Mouse (Mus musculus): ENCODE measurements around the gene Rgs6.
A peak's percentile ranks its signal among the peaks of the same experiment; 100 is the strongest.

Rgs6 gene

GRCm38 (mm10) chr12:82972661-82973060, 384.6 kb downstream of the Rgs6 start:
- DNase-seq (ENCODE audit: low spot score in 2 of 2), result no peak

DNA sequence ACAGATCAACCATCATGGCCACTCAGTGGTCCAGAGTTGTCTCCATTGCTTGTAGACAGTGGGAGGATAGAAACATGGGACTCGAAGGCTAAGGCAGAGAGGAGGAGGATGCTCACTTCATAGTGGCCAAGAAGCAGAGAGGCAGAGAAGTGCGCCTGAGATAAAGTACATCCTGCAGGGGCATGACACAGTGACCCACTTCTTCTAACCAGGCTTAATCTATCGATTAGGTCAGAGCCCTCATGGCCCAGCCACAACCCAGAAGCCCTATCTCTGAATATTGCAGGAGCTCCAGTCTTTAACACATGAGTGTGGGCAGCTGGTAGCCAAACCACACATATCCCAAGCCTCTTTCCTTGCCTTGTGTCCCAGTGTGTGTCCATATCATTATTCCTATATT, 385.7 kb downstream of the Rgs6 start:
- DNase-seq (ENCODE audit: low spot score in 2 of 2), result no peak

DNA sequence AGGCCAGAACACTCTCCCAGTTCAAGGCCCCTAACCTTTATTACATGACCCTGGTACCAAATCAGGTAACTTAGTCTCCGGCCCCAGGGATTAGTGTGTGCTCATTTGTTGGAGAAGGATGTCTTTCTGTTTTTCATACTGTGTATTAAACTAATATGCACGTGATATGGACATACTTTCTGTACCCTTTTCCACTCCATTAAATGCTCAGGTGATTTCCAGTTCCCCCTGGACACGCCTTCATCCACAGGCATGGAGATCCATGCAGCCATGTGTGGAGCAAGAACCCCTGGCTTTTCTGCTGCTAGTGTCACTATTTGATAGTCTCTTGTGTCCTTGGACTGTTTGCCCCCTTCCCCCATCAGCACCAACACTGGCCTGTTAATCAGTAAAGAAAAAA, 390.2 kb downstream of the Rgs6 start:
- DNase-seq (ENCODE audit: low spot score in 2 of 2), result no peak

GRCm38 (mm10) chr12:82982716-82983115, 394.6 kb downstream of the Rgs6 start:
- DNase-seq (ENCODE audit: low spot score in 2 of 2), result no peak

- DNase-seq (ENCODE audit: low spot score in 2 of 2), result no peak
Measured at GRCm38 (mm10) chr12:82985300-82985699, 397.2 kb downstream of the Rgs6 start.

DNA sequence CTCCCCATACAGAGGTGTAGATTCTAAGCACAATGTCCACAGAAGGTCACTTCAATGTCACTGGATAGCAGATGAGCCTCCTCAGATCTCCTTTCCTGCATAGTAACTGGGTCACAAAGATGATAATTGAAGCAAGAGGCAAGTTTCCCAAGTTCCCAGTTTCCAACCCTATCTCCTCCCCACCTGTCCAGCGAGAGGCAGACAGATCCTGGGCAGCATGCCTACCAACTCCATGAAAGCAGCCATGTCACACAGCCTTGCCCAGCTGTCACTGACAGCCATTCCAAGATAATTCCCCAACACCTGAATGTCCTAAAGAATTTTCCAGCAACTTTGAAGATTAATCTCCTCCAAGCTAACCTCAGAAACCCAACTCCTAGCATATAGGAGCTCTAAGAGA, 399.6 kb downstream of the Rgs6 start:
- no peak for DNase-seq (ENCODE audit: low spot score in 2 of 2)

DNA sequence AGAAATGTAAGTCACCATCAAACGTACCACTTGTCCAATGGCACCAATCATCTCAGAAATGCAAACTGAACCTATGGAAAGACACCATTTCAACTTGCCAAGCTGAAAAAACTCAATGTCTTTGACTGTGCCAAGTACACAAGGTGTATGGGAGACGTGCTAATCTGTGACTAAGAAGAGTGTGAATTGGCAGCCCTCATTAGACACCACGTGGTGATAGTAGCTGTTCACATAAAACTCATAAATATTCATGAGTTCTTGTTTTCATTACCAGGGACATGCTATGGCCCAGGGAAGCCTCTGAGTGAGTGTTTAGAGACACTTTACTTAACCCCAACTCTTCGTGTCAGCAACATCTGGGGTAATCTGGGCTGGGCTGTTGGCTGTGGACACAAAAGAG, 405.8 kb downstream of the Rgs6 start:
- no peak for DNase-seq (ENCODE audit: low spot score in 2 of 2)

DNA sequence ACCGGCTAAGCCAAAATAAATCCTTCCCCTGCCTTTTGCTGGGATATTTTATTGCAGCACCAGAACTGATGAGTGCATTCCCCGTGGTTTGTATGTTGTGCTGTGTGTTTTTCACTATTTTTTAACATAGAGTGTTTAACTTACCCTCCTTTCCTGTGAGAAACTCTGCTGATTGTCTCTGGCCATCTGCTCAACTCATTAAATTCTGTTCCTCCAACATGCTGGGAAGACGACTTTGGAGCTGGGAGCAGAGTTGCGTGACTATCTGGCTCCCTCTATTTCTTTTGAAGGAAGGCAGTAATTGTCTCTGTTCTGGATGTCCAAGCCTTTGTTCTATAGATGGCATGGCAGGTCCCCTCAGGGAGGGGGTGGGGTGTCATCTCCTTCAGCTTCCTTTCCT, 408.7 kb downstream of the Rgs6 start:
- DNase-seq (ENCODE audit: low spot score in 2 of 2), result peak in 1 of 2 experiments; percentile 35

GRCm38 (mm10) chr12:82998682-82999332, 410.7 kb downstream of the Rgs6 start:
- DNase-seq (ENCODE audit: low spot score in 2 of 2), result peak in 1 of 2 experiments; percentile 15

- DNase-seq (ENCODE audit: low spot score in 2 of 2), result no peak
Measured at GRCm38 (mm10) chr12:82999333-83000032, 411.4 kb downstream of the Rgs6 start.

- no peak for DNase-seq (ENCODE audit: low spot score in 2 of 2)
Measured at GRCm38 (mm10) chr12:83000033-83000570, 412.0 kb downstream of the Rgs6 start.

DNA sequence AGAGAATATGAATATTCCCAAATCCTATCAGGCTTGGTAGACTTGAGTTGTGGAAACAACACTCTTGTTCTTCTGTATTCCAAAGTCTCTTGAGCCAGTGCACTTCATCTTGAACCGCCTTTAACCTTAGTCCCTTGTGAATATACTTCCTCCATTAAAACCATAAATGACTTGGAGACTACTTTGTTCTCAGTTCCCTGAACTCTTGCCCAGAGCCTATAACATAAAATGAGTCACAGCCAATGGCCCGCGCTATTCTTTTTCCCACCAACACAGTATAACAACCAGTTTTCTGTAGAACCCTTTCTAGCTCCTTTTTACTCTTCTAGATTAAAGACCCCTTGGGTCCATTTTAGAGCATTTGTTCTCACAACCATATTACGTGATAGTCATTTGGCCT, 412.9 kb downstream of the Rgs6 start:
- DNase-seq (ENCODE audit: low spot score in 2 of 2), result no peak

GRCm38 (mm10) chr12:83004014-83004682, 416.1 kb downstream of the Rgs6 start:
- DNase-seq (ENCODE audit: low spot score in 2 of 2), result peak in 1 of 2 experiments; percentile 28

- DNase-seq (ENCODE audit: low spot score in 2 of 2), result no peak
Measured at GRCm38 (mm10) chr12:83011056-83011565, 423.0 kb downstream of the Rgs6 start.

DNA sequence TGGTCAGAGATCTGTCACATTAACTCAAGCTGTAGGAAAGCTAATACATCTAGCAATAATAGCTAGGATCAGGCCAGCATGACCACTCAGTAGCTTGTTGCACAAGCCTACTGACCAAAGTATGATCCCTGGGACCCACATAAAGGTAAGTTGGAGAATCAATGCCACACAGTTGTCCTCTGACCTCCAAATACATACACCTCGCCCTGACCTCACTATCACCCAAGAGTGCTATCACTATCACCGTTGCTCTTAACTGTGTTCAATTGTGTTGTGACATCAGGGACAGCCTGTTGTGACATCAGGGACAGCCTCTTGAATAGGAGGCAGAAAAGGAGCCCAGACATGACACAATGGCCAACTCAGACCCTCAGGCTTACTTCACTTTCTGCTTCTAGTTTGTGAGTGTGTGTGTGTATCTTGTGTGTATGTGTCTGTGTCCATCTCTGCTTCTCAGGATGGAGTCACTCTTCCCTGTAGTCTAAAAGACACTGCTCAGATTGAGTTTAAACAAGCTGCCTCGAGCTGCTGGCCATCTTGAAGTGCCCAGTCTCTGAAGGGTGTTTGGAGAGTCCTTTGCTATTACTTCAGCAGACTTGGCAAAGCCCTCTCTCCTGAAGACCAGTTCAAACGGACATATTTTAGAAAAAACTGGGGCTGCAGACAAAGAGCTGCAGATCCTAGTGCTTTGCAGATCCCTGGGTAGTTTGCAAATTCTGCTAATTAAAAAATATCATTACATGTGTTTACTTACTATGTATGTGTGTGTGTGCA, 426.0 kb downstream of the Rgs6 start:
- DNase-seq (ENCODE audit: low spot score in 2 of 2), result no peak

- no peak for DNase-seq (ENCODE audit: low spot score in 2 of 2)
Measured at GRCm38 (mm10) chr12:83014848-83015247, 426.8 kb downstream of the Rgs6 start.

DNA sequence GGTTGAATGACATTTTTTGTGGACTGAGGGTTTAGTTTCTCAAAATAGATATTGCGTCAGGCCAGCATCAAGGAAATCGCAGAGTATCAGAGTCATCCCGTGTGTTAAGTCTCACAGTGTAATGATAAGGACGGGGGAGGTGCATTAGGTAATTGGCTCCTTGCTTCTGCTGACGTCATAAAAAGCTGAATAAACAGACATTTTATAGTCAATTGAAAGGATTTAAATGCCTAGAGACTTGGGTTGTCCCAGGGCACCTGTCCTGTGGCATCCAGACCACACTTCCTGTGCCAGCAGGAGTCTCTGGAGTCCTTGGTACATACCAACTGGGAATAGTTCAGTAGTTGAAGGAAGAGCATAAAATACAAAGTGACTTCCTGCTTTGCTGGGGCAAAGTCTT, 427.3 kb downstream of the Rgs6 start:
- DNase-seq (ENCODE audit: low spot score in 2 of 2), result no peak

DNA sequence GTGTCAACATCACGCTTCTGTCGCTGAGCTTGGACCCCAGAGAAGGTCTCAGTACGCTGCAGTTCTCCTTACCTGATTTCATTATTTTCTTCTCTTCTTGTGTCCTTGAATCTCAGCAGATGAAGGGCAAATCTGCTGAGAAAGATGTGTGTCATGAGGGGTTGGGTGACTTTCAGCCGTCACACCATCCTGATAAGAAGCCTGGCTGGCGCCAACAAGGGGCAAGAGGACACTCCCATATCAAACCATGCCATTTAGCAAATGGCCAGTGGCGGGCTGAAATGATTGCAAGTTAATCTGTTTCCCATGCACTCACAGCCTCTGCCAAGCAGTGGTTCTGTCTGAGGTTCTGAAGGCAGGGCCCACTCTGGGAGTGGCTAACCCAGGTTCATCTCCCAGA, 428.4 kb downstream of the Rgs6 start:
- DNase-seq (ENCODE audit: low spot score in 2 of 2), result no peak

DNA sequence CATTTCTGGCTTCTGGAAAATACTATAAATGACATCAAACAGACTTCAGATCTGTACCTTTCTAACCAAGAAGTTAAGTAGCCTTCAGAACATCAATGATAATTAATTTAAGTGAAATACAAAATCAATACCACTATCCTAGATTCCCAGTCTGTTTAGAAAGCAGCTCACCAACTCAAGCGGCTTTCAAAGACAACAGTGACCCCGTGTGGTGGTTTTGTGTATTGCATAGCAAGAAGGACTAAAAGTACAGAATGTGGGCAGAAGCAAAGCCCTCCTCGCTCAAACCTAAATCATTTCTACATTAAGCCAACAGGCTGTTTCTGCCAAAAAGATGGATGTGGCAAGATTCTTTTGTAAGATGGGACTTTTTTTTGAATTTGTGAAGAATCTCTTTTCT, 429.9 kb downstream of the Rgs6 start:
- DNase-seq (ENCODE audit: low spot score in 2 of 2), result peak; percentile 95 to 98

DNA sequence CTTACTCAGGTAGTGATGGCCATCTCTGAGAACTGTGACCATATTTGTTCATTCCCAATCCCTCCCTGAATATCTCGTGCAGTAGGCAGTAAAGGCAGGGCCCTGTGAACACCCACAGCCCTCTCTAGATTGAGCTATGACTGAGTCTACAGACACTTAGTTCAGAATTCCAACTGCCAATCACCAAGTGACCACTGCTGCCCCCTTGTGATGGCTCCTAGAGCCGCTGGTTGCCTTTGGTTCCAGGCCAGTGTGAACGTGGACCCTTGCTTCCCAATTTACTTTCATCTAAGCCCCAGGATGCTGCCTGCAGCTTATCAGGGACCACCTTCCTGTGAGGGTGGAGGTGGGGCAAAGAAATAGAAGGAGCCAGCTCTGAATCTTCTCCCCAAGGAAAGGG, 438.9 kb downstream of the Rgs6 start:
- no peak for DNase-seq (ENCODE audit: low spot score in 2 of 2)

DNA sequence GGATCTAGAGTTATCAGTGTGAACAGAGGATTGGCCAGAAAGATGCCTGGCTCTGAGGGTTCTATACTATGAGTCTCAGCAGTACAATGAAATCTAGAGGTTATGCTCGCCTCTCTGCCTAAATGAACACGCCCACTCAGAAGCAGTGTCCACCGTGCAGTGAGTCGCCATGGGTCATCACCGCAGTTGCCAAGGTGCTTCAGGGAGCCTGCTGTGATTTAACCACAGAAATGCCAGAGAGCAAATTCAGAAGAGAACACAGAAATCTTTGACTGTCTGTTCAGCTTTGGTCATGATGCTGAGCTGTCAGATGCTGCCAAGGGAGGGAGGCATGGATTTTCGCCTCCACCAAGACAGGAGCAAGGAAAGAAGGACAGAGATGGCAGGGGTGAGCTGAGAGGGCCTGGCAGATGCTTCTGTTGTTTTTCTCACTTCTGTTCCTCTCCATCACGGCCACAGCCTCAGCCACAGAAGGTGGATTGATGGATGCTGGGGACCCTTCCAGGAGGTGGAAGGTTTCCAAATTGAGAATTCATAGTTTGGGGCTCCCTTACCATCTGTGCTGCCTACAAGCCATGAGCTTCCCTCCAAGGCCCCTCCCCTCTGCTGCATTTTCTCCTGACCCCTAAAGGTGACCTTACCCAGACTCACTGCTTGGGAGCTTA, 445.2 kb downstream of the Rgs6 start:
- no peak for DNase-seq (ENCODE audit: low spot score in 2 of 2)
